Mouse (Mus musculus): ENCODE results near the gene Add2. TPM values are rescaled to one million over a fixed set of nuclear protein-coding genes. Genes with fewer than 3 reads are reported as not detected.

Add2 gene
- polyA plus RNA-seq, 1 experiment from 2014 or later = 132 TPM

- Histone ChIP-seq H3K27me3 (replicated peaks; ENCODE audit: control insufficient read depth, insufficient read depth, low read length) (no peaks in the 10 kb centered on the region), H3K9me3 (ENCODE audit: control insufficient read depth, low read length) (no peaks in the 10 kb centered on the region)
- 69% methylated on average over 4 of the region's 4 CpGs for WGBS
Measured at GRCm38 (mm10) chr6:86169166-86169565, 140.7 kb downstream of the Add2 start.

More at GRCm38 (mm10) chr6:86169166-86169565, 140.7 kb downstream of the Add2 start:
- H3K9ac ChIP-seq (ENCODE audit: low read depth, low read length) = no peak overlapping the region
- no peak overlapping the region for H3K4me3 ChIP-seq (ENCODE audit: low read length)
- H3K27ac ChIP-seq (ENCODE audit: low read depth, low read length) = no peak overlapping the region
- no peaks in the 10 kb centered on the region for H3K36me3 ChIP-seq (ENCODE audit: control insufficient read depth, insufficient read depth, low read length)
- H3K4me1 ChIP-seq (ENCODE audit: control insufficient read depth, insufficient read depth, low read depth, low read length) = no peaks in the 10 kb centered on the region
- ATAC-seq = no peak
- H3K4me2 ChIP-seq (ENCODE audit: low read length) = no peak overlapping the region

Other genes starting within 250 kb of the Add2 start
- not detected in 2 replicates for gene Nat8f6, start 207.7 kb upstream of the Add2 start, polyA plus RNA-seq (2015; fragmentation: Nextera tagmentation; extraction: Ambion mirVana)
- 0.36 TPM in 1 of 2 replicates, not detected in the other for gene Nat8f5, start 207.7 kb upstream of the Add2 start, polyA plus RNA-seq (2015; fragmentation: Nextera tagmentation; extraction: Ambion mirVana)
- 0.23 TPM in 1 of 2 replicates, not detected in the other for gene Nat8, start 196.6 kb upstream of the Add2 start, polyA plus RNA-seq (2015; fragmentation: Nextera tagmentation; extraction: Ambion mirVana)
- gene Nat8f2, start 159.5 kb upstream of the Add2 start, polyA plus RNA-seq (2015; fragmentation: Nextera tagmentation; extraction: Ambion mirVana) = not detected in 2 replicates
- 7.4 and 7.7 TPM in 2 replicates for gene Nat8f4, start 123.8 kb upstream of the Add2 start, polyA plus RNA-seq (2015; fragmentation: Nextera tagmentation; extraction: Ambion mirVana)
- 49.3 and 53.3 TPM in 2 replicates for gene Tprkb, start 116.8 kb upstream of the Add2 start, polyA plus RNA-seq (2015; fragmentation: Nextera tagmentation; extraction: Ambion mirVana)
- gene Nat8f1, start 113.0 kb upstream of the Add2 start, polyA plus RNA-seq (2015; fragmentation: Nextera tagmentation; extraction: Ambion mirVana) = 20.1 and 20.4 TPM in 2 replicates
- gene Dusp11, start 67.0 kb upstream of the Add2 start, polyA plus RNA-seq (2015; fragmentation: Nextera tagmentation; extraction: Ambion mirVana) = 40.7 and 46.7 TPM in 2 replicates
- gene Figla, start 12.5 kb upstream of the Add2 start, polyA plus RNA-seq (2015; fragmentation: Nextera tagmentation; extraction: Ambion mirVana) = not detected in 2 replicates
- gene Tgfa, start 166.5 kb downstream of the Add2 start, polyA plus RNA-seq (2015; fragmentation: Nextera tagmentation; extraction: Ambion mirVana) = 17.8 and 20.6 TPM in 2 replicates